Mouse (Mus musculus) limb, embryonic 14.5 days (tissue): ENCODE measurements around the gene Xbp1. TPM values are rescaled to one million over a fixed set of nuclear protein-coding genes. Genes with fewer than 3 reads are reported as not detected.

Experiments
- ATAC-seq: fragments of 200-750 bp; cut with Nextera tagmentation; 2 replicates; pipeline ENCODE4 v1.8.0; 2017; ENCODE audit warnings: low read depth, moderate number of reproducible peaks, moderate TSS enrichment; ENCODE audit not compliant: low FRiP score
- DNase-seq: peaks from one replicate; pipeline ENCODE4 v3.0.0-alpha.2; 2015; ENCODE audit warnings: low spot score
- H3K27ac ChIP-seq: fragments of 300-500 bp; sonication (generic); replicated peaks from 2 replicates; pipeline ENCODE4 v1.5.1; 2014; ENCODE audit warnings: low read depth, mild to moderate bottlenecking, low read length, moderate library complexity, mixed read lengths
- H3K27me3 ChIP-seq: fragments of 300-500 bp; sonication (generic); 2 replicates; pipeline ENCODE4 v1.6.1; 2014; ENCODE audit warnings: low read length, mixed read lengths; ENCODE audit not compliant: control insufficient read depth, insufficient read depth
- H3K36me3 ChIP-seq: fragments of 300-500 bp; sonication (generic); 2 replicates; pipeline ENCODE4 v1.6.1; 2014; ENCODE audit warnings: mild to moderate bottlenecking, low read length, moderate library complexity, mixed read lengths; ENCODE audit not compliant: control insufficient read depth, insufficient read depth
- H3K4me1 ChIP-seq: fragments of 300-500 bp; sonication (generic); 2 replicates; pipeline ENCODE4 v1.6.1; 2014; ENCODE audit warnings: antibody characterized with exemption, low read length, mixed read lengths; ENCODE audit not compliant: control insufficient read depth, insufficient read depth
- H3K4me2 ChIP-seq: fragments of 300-500 bp; sonication (generic); replicated peaks from 2 replicates; pipeline ENCODE4 v1.6.1; 2014; ENCODE audit warnings: low read depth, mild to moderate bottlenecking, low read length, moderate library complexity; ENCODE audit not compliant: severe bottlenecking
- H3K4me3 ChIP-seq: fragments of 300-500 bp; sonication (generic); replicated peaks from 2 replicates; pipeline ENCODE4 v1.5.1; 2014; ENCODE audit warnings: low read length
- H3K9ac ChIP-seq: fragments of 300-500 bp; sonication (generic); 2 replicates; pipeline ENCODE4 v1.6.1; 2014; ENCODE audit warnings: mild to moderate bottlenecking, low read depth, low read length, moderate library complexity; ENCODE audit not compliant: severe bottlenecking
- H3K9me3 ChIP-seq: fragments of 300-500 bp; sonication (generic); 2 replicates; pipeline ENCODE4 v1.6.1; 2016; ENCODE audit warnings: low read length; ENCODE audit not compliant: control insufficient read depth
- POLR2A ChIP-seq: fragments of 200-500 bp; IDR thresholded peaks from 2 replicates; pipeline ENCODE4 v1.8.0; 2012; ENCODE audit warnings: inconsistent platforms, mild to moderate bottlenecking, moderate library complexity, borderline replicate concordance; ENCODE audit not compliant: insufficient read depth, insufficient read length; ENCODE audit errors: extremely low read depth
- WGBS: fragments of 180-500 bp; shearing (Covaris S2); extraction: QIAGEN DNeasy Blood & Tissue Kit; methylation state at CpG from one replicate; pipeline ENCODE4 v1.1.7; 2014; 5-methylcytosine and 5-hydroxymethylcytosine counted together
- polyA plus RNA-seq, 2 experiments: library from polyadenylated mRNA; depleted of rRNA in 1 of 2; stranded (reverse) in 1 of 2; unstranded in 1 of 2; fragments of >200 nt; fragmentation: Nextera tagmentation in 1 of 2; extraction: Ambion mirVana in 1 of 2; gene quantifications; 2 replicates each; pipeline versions ENCODE4 v1.2.1 to v1.2.3; 2012 to 2014

The Xbp1 gene
- polyA plus RNA-seq, 2 experiments = 97.3 to 200 TPM

GRCm38 (mm10) chr11:5573821-5574220 is 53.4 kb downstream of the Xbp1 start:
- no peak for TF ChIP-seq POLR2A
- H3K27ac ChIP-seq = no peak overlapping the region
- no peak overlapping the region for H3K4me2 ChIP-seq
- H3K27me3 ChIP-seq = no peaks in the 10 kb centered on the region
- no peak overlapping the region for H3K9ac ChIP-seq
- 87% methylated on average over 2 of the region's 2 CpGs for WGBS
- ATAC-seq = no peak
- H3K9me3 ChIP-seq = no peaks in the 10 kb centered on the region
- no peak overlapping the region for H3K4me3 ChIP-seq
- H3K36me3 ChIP-seq = no peaks in the 10 kb centered on the region
- H3K4me1 ChIP-seq = no peaks in the 10 kb centered on the region
- no peak for DNase-seq

- WGBS = 72% methylated on average over 6 of the region's 6 CpGs
- Histone ChIP-seq H3K4me1 (no peaks in the 10 kb centered on the region), H3K9me3 (no peaks in the 10 kb centered on the region), H3K9ac (no peak overlapping the region), H3K27ac (no peak overlapping the region), H3K27me3 (no peaks in the 10 kb centered on the region), H3K4me2 (no peak overlapping the region), H3K4me3 (no peak overlapping the region), H3K36me3 (no peaks in the 10 kb centered on the region)
- no peak for TF ChIP-seq POLR2A
- ATAC-seq = no peak
- no peak for DNase-seq
Measured at GRCm38 (mm10) chr11:5575046-5575445, 54.6 kb downstream of the Xbp1 start.

Other genes starting within 250 kb of the Xbp1 start
- 8.0 and 10.6 TPM in 2 replicates for gene Znrf3, start 75.8 kb upstream of the Xbp1 start, polyA plus RNA-seq (2012; rRNA removed)
- 12.9 and 14.4 TPM in 2 replicates for gene Znrf3, start 75.8 kb upstream of the Xbp1 start, polyA plus RNA-seq (2014; fragmentation: Nextera tagmentation; extraction: Ambion mirVana)
- gene Ccdc117, start 21.5 kb downstream of the Xbp1 start, polyA plus RNA-seq (2012; rRNA removed) = 18.9 and 19.6 TPM in 2 replicates
- 20.9 and 21.8 TPM in 2 replicates for gene Ccdc117, start 21.5 kb downstream of the Xbp1 start, polyA plus RNA-seq (2014; fragmentation: Nextera tagmentation; extraction: Ambion mirVana)
- gene Ankrd36, start 49.0 kb downstream of the Xbp1 start, polyA plus RNA-seq (2012; rRNA removed) = 0.03 TPM in 1 of 2 replicates, not detected in the other
- not detected in 2 replicates for gene Ankrd36, start 49.0 kb downstream of the Xbp1 start, polyA plus RNA-seq (2014; fragmentation: Nextera tagmentation; extraction: Ambion mirVana)
- gene Mrps24, start 195.0 kb downstream of the Xbp1 start, polyA plus RNA-seq (2012; rRNA removed) = 124 and 135 TPM in 2 replicates
- gene Mrps24, start 195.0 kb downstream of the Xbp1 start, polyA plus RNA-seq (2014; fragmentation: Nextera tagmentation; extraction: Ambion mirVana) = 197 and 219 TPM in 2 replicates
- 17.1 and 21.5 TPM in 2 replicates for gene Urgcp, start 241.7 kb downstream of the Xbp1 start, polyA plus RNA-seq (2012; rRNA removed)
- gene Urgcp, start 241.7 kb downstream of the Xbp1 start, polyA plus RNA-seq (2014; fragmentation: Nextera tagmentation; extraction: Ambion mirVana) = 21.7 and 23.4 TPM in 2 replicates